Mouse (Mus musculus): ENCODE measurements around the gene Usp6nl. TPM values are rescaled to one million over a fixed set of nuclear protein-coding genes. Genes with fewer than 3 reads are reported as not detected.

Usp6nl gene
- total RNA-seq (2023) = 58.3 to 74.6 TPM (median 66.2 TPM) in 4 replicates

GRCm38 (mm10) chr2:6322376-6322901, at the start of gene Usp6nl:
Gene Usp6nl (plus strand): TSS chr2:6322667.

Other genes with a start within 250 kb of the Usp6nl start
- gene Proser2, start 192.5 kb upstream of the Usp6nl start, total RNA-seq (2023) = not detected in 4 replicates
- 0.52 to 1.2 TPM (median 1.0 TPM) in 4 replicates for gene Echdc3, start 109.6 kb upstream of the Usp6nl start, total RNA-seq (2023)